Mouse (Mus musculus) layer of hippocampus, postnatal 36 days (tissue): Measurements from ENCODE around the gene Ccdc157. TPM values are rescaled to one million over a fixed set of nuclear protein-coding genes. Genes with fewer than 3 reads are reported as not detected.
"Not testable (repeated sequence)": the region's sequence is repeated elsewhere in the genome, so short reads cannot be mapped to it uniquely, and the experiment has no call there.

Experiments
- DNase-seq, 2 experiments: peaks; one replicate each; pipeline ENCODE4 v3.0.0; 2022
- total RNA-seq, 2 experiments: library from RNA; stranded (reverse); gene quantifications; 2 replicates each; pipeline ENCODE4 v1.2.3; 2021

The Ccdc157 gene
- 10 to 100 TPM; 10.1 to 12.0 TPM for total RNA-seq

DNA sequence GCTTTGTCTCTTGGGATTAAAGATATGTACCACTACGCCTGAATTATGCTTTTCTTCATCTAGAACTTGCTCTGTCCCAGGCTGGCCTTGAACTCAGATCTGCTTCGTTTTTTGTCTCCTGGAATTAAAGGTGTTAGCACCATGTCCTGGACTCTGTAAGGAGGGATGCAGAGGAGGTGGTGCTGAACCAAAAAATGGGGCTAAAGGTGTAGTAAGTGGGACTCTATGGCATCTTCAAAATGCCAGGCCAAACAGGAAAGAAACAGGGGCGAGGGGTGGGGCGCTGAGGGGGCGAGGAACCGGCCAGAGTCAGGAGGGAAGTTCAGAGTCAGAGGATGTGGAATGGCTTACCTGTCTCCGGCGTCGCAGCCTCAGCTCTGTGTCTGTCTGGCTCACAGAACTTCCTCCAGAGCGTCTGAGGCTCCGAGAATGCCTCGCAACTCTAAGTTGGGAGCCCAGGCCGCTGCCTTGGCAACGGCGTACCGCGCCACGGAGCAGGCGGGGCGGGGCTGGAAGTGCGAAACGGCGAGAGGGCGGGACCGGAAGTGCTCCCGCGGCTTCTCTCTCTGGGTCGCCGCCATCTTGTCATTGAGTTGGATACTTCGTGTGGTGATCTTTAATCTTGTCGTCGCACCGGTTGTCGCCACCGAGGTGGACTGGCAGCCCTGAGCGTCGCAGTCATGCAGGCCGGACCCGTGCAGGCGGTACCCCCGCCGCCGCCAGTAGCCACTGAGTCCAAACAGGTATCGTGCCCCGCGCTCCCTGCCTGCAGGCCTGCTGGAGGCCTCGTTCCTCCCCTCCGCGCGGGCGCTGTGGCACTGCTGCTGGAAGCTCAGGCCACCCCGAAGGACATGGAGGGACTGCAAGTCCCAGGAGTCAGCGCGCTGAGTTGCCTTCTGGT lies at the start of gene Ccdc157, which contains the start of gene Sf3a1:
TSS of gene Ccdc157 (minus strand) at position 486 of the 901 bp plus-strand sequence.
TSS of gene Sf3a1 (plus strand) at position 543 of the 901 bp plus-strand sequence.
- peak; percentile 92 to 93 for DNase-seq

DNA sequence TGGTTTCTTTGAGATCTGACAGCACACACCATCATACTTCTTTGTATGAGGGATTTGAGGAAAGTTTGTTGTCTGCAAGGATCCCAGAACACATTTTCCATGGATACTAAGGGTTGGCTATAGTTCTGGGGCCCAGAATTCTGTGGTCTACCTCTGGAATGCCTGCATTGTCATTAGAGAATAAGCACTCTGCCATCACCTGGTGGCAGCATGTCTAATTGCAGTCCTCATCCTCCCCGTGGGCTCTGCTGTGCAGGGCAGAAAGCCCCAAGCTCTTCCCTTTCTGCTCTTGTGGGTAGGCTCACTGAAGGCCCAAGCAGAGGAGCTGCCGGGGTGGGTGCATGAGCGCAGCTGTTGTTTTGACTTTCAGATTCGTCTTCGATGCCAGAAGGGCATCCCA lies 49.5 kb upstream of the Ccdc157 start:
- no peak for DNase-seq

DNA sequence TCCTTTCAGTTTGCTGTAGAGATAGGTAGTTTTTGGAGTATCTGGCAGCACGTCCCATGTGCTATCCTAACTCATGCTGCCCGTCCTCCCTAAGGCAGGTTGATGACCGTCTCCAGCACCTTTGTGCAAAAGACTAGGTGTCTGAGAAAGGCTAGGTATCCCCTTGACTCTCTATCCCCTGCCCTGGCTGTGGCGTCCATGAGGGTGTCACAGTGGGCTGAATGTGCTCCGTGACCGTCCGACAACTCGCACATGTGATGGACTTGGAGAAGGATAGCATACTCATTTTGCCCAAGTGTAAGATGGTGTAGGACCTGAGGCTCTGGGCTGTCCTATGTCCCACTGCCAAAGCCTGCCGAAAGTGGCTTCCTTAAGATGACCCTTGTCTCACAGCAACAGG lies 47.6 kb upstream of the Ccdc157 start:
- no peak for DNase-seq

DNA sequence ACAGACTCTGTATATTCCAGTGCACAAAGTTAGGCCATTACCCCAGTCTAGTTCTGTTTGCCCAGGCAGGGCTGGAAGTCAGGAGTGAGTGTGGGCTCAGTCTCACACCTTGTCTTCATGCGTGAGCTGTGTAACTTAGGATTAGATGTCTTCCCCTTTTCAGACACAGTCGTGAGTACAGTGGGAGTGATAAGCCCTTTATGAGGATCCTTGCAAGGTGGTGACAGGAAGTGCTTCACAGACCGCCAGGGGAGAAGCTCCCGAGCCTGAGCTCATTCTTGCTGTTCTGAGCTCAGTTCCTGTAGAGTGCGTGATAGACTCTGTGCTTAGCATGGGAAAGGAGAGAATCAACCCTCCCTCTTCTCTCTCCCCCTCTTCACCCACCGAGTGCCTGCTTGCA lies 46.5 kb upstream of the Ccdc157 start:
- DNase-seq = no peak

DNA sequence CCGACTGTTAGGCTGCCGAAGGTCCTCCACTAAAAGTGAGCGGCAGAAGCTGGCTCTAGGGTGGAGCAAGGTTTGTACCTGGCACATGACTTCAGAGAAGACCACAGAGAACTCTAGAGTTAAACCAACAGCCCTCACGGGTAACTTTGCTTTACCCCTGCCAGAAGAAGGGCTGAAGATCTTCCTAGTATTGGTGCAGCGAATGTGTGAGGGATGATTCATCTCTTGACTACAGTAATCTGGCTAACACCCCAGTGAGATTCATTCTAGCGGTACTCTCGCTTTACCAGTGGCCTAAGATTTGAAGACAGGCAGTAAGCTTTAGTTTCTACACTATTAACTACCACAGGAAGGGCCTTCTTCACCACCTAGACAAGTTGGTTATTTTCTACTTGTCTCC lies 45.9 kb upstream of the Ccdc157 start:
- DNase-seq = no peak

DNA sequence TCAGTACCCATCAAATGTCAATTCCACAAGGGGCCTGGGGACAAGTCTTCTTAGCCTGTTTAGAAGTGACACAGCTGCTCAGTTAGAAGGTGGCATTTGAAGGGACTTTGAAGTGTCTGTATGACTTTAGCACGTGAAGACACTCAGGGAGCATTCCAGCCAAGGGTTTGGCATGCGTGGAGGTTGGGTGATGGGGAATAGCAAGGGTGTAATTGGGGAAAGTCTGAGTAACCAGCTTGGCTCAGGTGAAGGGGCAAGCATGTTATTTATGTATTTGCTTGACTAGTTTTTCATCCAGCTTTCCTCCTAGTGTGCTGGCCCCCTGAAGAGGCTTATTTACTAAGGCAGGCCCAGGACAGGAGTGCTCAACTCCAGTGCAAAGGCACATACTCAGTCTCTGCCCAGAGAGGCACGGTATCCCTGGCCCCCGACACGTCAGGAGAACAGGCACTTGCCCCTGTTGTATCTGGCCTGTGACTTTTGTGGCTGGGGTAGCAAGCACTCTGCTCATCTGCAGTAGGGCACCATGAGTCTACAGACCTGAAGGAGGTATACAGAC lies 45.1 kb upstream of the Ccdc157 start:
- no peak for DNase-seq

DNA sequence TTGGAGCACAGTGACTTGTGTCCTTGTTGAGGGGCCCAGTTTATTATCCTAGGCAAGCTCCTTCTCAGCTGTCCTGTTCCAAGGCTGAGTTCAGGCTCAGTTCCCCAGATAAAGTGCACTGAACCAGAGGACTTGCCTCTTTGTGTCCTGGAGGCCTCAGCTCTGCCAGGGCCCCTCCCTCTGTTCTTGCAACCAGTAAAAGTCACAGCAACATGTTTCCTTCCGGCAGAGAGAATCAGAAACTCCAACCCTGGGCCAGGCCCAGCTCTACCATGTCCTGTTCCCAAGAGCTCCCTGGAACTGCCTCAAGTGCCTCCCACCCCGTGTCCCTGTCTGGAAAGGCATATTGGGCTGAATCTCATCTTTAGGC lies 43.6 kb upstream of the Ccdc157 start:
- DNase-seq = no peak

DNA sequence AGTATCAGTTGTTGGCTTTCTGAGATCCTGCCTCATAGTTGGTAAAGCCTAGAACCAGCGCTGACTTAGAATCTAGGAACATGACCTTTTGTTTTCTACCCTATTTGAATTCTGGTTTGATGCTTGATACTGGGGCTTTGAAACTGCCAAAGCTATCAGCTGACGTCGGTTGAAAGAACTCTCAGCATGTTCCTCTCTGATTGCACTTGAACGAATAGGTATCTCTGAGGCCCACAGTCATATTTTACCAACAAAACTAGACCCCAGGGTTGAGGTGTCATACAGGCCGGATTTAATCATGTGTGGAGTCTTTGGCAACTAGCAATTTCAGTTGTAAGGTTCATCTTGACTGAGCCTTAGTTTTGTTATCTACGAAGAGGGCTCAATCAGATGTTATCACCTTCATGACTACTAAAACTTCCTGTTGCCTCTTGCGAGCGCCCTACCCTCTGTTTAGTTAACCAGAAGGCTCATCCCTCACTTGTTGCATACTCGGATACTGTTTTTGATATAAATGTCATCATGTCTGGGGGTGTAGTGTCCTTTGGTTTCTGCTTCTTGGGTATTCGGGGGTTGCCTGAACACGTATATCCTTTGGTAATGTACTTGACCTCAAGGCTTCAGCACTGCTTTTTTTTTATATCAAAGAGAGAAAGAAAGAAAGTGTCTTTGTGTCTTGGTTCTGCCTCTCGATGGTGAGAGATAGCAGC lies 43.1 kb upstream of the Ccdc157 start:
- DNase-seq = no peak

DNA sequence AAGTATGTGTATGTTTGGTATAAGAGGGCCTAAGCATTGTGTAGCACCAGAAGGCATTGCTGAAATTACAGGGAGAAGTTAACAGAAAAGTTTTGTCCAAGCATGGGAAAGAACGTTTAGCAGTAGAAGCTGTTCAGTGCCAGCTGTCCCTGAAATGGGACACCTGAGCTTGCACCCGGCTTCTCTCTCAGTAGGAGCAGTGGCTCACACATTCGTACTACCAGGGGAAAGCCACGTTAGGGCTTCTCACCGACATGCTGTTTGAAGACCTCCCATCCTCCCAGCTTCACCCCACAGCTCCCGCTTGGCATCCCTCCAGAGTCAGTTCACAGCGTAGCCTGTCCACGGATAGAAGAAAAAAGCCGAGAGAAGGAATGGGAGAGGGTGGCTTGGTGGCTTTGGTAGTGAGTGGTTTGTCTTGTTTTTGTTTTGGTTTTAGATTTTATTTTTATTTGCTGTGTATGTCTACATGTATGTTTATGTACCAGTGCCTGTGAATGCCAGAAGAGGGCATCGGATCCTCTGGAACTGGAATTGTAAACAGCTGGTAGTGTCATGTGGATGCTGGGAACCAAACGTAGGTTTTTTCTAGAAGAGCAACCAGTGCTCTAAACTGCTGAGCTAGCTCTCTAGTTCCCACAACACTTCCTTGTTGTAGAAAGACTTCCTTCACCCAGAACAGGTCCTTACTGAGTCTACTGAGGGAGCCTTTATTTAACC lies 42.0 kb upstream of the Ccdc157 start:
- DNase-seq = no peak

DNA sequence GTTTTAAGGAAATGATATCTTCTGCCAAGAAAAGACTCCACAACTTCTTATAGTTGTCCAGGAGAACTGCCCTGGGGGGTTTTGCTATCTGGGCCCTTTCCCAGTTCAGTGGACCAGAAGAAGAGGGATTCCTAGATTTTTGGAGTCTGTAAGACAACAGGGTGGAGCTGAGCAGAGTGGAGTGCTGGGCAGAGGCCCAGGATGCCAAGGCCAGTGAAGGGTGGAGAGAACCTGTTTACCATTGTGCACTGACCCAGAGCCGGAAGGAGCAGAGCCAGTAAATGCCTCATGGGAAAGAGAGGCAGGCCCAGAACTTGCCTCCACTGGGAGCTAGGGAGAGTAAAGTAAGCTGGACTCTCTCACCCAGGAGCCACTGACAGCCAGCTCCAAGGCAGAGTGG lies 37.6 kb upstream of the Ccdc157 start:
- DNase-seq = no peak

DNA sequence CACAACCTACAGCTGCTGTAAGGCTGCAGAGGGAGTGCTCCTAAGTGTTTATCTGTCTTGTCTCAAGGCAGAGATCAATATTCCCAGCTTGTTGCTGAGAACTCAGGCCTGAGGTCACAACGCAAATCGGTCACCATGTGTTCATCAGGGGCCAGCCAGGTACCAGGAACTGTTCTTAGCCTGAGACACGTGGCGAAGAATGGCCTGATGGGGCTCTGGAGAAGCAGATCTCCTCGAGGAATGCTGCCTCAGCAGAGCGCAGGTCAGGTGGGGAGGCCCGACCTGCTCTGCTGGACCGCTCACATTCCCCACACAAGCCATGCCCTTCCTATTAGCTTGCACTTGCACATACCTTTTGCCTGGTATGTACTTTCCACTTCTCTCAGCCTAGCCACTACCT lies 36.5 kb upstream of the Ccdc157 start:
- DNase-seq = no peak

DNA sequence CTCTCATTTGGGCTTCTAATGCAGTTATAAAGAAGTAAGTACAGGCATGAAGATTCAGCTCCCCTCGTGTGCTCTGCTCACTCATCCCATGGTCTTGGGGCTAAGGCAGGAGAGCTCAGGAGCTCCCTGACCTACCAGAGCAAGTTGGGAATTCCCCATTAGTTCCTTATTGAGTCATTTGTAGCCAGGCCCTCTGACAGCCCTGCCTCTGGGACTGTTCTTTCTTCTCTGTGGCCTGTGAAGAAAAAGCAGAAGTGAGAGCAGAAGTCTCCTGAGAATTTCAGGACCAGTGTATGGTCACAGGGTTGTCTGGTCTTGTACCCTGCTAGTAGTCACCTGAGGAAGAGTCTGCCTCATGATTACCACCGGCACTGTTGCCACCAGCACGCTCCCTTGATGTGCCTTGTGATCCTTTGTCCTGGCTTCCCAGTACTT lies 35.5 kb upstream of the Ccdc157 start:
- no peak for DNase-seq

DNA sequence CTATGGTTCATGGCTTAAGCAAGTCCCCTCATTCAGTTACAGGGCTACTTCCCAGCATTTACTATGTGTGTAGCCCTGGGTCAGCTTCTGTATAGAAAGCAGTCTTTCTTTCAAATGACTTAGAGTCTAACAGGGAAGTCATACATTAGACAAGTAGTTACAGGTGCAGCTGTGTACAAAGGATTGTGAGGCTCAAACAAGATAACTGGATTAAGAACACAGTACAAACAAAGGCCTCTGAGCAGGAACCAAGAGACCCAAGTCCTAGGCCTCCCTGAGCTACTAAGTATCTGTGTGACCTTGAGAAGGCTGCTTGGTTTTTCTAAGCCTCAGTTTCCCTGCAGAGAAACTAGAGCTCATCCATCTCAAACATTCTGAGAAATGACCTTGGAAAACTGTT lies 33.3 kb upstream of the Ccdc157 start:
- no peak for DNase-seq

DNA sequence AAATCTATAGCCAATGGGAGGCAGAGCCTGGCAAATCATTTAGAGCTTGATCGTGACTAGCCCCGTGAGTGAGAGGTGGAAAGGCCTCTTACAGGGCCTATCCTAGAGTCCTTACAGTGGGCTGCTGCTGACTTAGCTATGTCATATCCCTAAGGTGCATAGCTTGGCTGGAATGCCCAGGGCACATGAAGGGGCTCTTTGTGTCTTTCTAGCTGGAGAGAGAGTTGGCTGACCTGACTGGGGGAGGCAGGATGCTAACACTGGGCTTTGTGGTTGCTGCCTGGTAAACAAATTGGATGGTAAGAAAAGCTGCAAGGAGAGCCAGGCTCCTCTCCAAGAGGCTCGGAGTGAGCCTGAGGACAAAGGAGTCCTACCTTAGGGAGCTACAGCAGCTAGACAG lies 32.7 kb upstream of the Ccdc157 start:
- no peak for DNase-seq

DNA sequence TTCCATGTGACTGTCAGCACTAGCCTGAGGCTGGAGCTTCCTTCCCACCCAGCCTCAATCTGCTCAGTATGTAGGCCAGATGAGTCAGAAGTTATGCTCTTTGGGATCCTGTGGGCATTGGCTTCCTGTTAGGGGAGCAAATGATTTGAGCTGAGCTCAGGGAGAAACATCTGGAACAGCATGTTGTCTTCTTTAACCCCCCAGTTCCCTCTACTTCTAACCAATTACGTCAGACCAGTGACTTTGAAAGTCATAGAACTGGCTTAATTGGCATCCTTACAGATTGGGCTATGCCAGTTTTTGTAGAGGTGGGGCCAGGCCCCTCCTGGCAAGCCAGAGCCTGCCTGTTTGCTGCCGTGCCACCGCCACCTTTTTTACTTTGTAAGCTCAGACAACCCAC lies 30.6 kb upstream of the Ccdc157 start:
- no peak for DNase-seq

DNA sequence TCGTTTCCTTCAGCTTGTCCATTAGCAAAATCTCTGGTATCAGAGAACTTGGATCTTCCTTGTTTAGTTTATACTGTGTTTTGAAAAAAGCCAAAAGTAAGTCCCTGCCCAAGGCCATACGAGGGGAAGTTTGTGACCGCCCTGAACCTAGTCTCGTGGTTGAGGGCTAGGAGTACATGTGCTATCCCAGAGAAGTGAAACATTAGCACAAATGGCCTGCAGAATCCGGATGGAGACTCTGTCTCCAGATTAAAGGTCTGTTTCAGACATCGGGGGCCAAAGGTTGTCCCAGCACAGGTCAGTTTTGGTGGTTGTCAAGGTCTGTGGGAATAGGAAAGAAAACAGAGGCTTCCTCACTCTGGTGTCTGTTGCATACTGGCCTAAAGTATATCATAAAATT lies 29.1 kb upstream of the Ccdc157 start:
- DNase-seq = no peak

DNA sequence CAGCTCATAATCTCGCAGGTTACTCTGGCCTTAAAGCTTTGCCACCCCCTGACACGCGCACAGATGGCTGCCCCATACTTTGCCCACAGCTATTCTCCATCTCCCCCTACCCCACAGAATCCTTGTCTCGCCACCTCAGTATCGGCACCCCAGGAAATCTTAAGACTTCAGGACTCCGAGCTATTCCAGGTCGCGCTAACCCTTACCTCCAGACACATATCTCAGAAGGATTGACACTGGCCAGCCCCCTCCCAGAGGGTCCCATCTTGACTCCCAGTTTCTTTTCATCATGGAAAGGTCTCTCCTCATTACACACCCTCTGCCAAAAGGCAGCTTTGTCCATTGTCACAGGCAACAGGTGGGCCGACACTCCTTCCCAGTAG lies 27.2 kb upstream of the Ccdc157 start:
- DNase-seq = no peak

DNA sequence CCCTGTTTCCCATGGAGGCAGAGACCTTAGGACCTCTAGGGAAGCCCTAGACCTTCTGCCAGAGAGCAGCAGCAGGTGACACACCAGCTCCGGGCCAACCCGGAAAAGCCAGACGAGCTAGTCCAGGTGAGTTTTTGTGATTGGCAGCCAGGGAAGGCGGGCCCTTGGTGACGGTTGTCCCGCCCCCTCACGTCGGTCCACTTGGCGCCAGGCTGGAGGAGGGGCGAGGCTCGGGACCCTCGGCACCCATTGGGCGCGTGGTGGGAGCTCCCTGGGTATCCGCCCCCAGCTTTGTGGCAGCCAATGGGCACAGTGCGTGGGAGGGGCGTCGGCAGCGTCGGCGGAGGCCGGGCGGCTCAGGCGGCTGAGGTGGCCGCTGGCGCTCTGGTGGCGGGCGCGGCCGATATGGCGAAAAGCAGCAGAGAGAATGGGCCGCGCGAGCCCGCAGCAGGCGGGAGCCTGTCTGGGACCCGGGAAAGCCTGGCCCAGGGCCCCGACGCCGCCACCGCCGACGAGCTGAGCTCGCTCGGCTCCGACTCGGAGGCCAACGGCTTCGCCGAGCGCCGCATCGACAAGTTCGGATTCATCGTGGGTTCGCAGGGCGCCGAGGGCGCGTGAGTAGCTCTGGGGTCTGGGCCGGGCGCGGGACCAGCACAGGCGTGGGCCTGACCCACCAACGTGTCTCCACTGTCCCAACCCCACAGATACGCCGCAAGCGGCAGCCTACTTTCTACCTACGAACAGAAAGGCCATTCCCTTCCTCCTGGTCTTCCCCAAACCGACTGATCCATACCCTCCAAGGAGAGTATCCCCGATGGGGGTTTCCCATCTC lies 26.6 kb upstream of the Ccdc157 start, which contains the start of gene Tbc1d10a:
TSS of gene Tbc1d10a (plus strand) at position 304 of the 832 bp plus-strand sequence.
- DNase-seq = peak; percentile 97 to 98

DNA sequence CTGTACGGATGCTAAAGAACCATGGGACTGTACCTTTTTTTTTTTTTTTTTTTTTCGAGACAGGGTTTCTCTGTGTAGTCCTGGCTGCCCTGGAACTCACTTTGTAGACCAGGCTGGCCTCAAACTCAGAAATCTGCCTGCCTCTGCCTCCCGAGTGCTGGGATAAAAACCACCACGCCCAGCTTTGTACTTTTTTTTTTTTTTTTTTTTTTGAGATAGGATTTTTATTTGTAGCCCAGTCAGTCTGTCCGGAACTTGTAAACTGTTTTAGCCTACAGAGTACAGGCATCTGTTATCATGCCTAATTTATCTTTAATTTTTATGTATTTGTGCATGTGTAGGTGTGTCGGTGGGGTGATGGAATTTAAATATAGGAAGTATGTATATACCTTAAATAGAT lies 25.4 kb upstream of the Ccdc157 start:
- not testable (repeated sequence) for DNase-seq

DNA sequence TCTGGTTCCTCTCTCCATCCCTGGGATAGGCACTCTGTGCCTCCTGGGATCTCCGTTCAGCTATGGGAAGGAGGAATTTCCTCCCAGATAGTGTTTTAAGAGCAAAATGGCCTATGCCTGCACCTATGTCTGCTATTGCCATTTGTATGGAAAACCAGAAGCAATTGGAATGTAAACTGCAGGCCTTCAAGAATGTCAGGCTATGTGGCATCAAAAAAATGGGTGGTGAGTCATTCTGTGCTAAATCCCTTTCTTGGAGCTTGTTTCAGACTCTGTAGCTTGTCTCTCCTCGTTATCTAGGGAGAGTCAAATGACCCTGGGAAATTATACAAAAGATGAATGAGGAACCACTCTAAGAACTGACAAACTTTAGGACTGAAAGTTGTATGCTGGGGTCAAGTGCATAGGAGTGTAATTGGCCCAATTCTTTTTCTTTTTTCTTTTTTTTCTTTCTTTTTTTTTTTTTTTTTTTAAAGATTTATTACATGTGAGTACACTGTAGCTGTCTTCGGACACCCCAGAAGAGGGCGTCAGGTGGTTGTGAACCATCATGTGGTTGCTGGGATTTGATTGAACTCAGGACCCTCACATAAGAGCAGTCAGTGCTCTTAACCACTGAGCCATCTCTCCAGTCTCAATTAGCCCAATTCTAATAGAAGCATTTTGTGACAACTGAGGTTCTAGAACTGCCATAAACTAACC lies 24.3 kb upstream of the Ccdc157 start:
- DNase-seq = no peak

DNA sequence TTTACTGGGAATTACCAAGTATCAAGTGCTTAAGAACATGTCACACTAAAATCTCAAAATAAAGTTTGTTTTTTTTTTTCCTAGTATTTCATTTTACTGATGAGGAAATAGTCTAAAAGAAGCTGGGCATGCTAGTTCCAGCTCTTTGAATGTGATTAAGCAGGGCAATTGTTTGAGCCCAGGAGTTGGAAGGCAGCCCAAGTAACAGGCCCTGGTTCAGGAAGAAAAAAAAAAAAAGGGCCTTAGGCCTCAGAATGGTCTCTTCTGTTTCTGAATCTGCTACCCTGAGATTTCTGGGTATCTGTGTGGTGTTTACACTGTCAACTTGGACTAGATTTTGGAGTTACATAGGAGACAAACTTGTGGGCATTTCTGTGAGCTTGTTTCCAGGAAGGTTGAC lies 23.4 kb upstream of the Ccdc157 start:
- DNase-seq = no peak
